Mouse (Mus musculus) megakaryocyte, embryonic 14.5 days (primary cell): ENCODE measurements around the gene Tmbim6.

ENCODE experiments used
- FLI1 ChIP-seq: IDR thresholded peaks from 2 replicates; pipeline ENCODE4 v1.6.1; 2012; ENCODE audit warnings: low read length, inconsistent platforms, mixed read lengths
- GATA1 ChIP-seq: IDR thresholded peaks from 3 replicates; pipeline ENCODE4 v1.6.1; 2012; ENCODE audit warnings: mixed read lengths, low read length, inconsistent platforms, borderline replicate concordance

DNA sequence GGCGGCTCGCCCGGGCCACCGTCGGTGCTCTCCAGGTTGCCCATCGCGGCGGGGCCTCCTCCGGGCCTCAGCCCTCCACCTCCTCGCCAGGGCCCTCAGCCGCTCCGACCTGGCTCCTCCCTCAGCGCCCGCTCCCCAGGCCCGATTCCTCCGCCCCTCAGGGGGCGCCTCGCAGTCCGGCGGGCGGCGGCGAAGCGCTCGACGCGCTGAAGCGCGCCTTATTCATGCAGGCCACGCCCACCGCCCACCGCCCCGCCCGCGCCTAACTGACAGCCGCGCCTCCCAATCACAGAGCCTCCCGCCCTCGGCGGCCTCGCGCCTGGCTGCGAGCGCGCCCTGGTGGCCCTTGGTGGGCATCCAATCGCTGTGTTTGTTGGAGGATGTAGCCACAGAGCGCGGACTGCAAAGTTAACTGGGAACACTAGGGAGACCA lies 22.4 kb upstream of the Tmbim6 start, which contains the start of gene Fmnl3:
- TF ChIP-seq GATA1 = no peak
- no peak; the same call in 1 of the 2 replicates for TF ChIP-seq FLI1
